Mouse (Mus musculus) gastrocnemius, adult 18-20 months (tissue): ENCODE measurements around the gene Hoxb1. TPM values are rescaled to one million over a fixed set of nuclear protein-coding genes. Genes with fewer than 3 reads are reported as not detected.
A peak's percentile ranks its signal among the peaks of the same experiment; 100 is the strongest.

Experiments used
- DNase-seq: peaks from one replicate; pipeline ENCODE4 v3.0.0; 2021; ENCODE audit warnings: low spot score
- microRNA-seq: library from miRNA; unstranded; fragments of <30 nt; microRNA quantifications from one replicate; pipeline ENCODE4 v1.2.0, GENCODE M21; 2021
- total RNA-seq, 2 experiments: library from RNA; stranded (reverse); gene quantifications; 2 replicates each; pipeline ENCODE4 v1.2.3; 2021

Gene Hoxb1
- total RNA-seq, 2 experiments from 2014 or later: not detected

GRCm38 (mm10) chr11:96397806-96398335 lies 32.3 kb downstream of the Hoxb1 start:
- DNase-seq: no peak

DNA sequence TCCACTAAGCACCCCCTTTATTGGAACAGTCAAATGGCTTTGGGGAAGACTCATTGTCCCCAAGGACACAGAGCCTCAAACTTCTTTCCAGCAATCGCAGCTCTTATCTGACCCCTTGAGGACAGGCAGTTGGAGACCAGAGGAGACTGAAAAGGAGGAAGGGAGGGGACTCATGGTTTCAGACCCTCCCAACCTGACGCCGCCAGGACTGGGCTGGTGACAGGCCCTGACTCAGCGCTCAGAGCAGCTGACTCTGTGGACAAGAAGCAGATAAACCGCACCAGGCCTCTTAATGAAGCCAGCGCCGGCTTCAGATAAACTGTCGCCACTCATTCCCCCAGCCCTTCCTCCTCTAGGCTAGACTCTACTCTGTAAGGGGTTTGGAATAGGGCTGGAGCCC lies 34.4 kb downstream of the Hoxb1 start:
- no peak for DNase-seq

DNA sequence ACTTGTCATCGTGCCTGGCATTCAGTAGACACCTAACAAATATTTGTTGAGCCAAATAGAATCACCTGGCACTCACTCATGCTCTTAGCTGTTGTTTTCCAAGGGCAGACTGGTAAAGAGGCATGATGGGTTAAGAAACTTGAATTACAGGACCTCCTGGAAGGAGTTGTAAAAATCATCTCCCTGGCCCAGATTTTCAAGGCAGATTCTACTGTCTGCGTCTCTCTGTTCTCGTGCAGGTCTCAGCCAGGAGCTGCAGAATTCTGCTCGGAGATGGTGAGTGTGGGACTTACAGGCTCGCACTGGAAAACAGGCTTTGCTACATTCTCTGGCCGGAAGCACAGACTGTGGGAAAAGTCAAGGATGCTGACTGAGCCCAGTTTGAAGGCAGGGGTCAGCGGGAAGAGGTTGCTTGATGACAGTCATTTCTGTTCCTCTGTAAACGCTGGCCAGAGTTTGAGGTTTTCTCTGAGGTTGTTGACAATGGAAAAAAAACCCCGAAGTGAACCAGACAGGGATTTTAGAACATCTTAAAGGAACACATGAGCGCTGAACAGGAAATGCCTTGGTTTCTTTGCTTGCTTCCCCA lies 38.6 kb downstream of the Hoxb1 start:
- no peak for DNase-seq

- DNase-seq: no peak
These were observed 39.3 kb downstream of the Hoxb1 start for GRCm38 (mm10) chr11:96404831-96405230.

GRCm38 (mm10) chr11:96405541-96405940 lies 40.0 kb downstream of the Hoxb1 start:
- DNase-seq: no peak

GRCm38 (mm10) chr11:96407191-96408072 lies 41.9 kb downstream of the Hoxb1 start:
- DNase-seq: peak; percentile 68

GRCm38 (mm10) chr11:96408234-96409010 lies 42.9 kb downstream of the Hoxb1 start:
- DNase-seq: no peak

DNA sequence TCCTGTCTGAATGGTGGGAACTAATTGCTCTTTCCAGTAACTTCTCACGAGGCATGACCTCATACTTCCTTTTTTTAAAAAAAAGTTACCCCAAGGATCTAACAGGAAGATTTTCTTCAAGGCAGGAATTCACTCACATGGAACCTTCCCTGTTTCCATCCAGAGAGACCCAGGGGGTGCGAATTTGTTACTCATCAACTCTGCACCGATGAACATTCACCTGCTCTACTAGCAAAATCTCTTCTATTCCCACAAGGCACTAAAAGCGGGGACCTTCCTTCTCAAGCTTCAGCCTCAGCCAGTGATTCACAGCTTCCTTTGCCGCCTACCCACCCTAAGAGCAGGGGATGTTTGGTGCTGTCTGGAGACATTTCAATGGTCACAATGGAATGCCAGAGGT lies 45.5 kb downstream of the Hoxb1 start:
- DNase-seq: no peak

- no peak for DNase-seq
These were observed 46.4 kb downstream of the Hoxb1 start for GRCm38 (mm10) chr11:96411934-96412333.

- DNase-seq: no peak
These were observed 47.5 kb downstream of the Hoxb1 start for GRCm38 (mm10) chr11:96412941-96413491.

DNA sequence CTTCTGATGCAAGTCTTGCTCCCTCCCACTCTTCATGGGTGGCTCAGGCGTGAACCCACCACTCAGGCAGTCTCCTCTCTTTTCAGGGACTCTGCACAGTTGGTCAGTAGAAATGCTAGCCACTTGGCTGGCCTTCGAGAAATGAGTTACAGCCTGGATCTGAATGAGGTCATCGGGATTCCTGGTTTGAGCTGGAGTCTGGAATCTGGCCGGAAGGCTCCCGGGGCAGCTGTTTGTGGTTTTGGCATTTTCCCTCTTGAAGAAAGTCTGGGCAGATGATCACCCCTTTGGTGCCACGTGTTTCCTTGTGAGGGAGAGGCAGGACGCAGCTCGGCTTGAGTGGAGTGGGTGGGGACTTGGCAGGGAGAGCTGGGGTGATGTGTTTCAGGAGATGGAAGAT lies 48.0 kb downstream of the Hoxb1 start:
- peak; percentile 76 for DNase-seq

- no peak for DNase-seq
These were observed 48.5 kb downstream of the Hoxb1 start for GRCm38 (mm10) chr11:96414002-96414401.

Small RNAs within 50 kb of the gene (microRNA-seq; reads per million reads assigned to microRNA genes)
- 4,207 reads per million, percentile 91 among the genes with 10 or more reads in this experiment for gene Mir10a

Other genes starting within 250 kb of the Hoxb1 start
- gene Ttll6, start 232.0 kb upstream of the Hoxb1 start, total RNA-seq: not detected
- not detected for gene Hoxb13, start 171.4 kb upstream of the Hoxb1 start, total RNA-seq
- under 1 TPM; 0.09 TPM for gene Hoxb9, start 94.3 kb upstream of the Hoxb1 start, total RNA-seq
- under 1 TPM in 1 of 2 experiments, not detected in 1; 0.09 TPM for gene Hoxb8, start 83.8 kb upstream of the Hoxb1 start, total RNA-seq
- gene Hoxb7, start 79.1 kb upstream of the Hoxb1 start, total RNA-seq: under 1 TPM; 0.41 to 0.81 TPM
- gene Hoxb6, start 73.3 kb upstream of the Hoxb1 start, total RNA-seq: under 1 TPM; 0.38 to 0.39 TPM
- gene Hoxb5, start 62.4 kb upstream of the Hoxb1 start, total RNA-seq: under 1 TPM; 0.09 to 0.14 TPM
- under 1 TPM; 0.16 to 0.31 TPM for gene Hoxb4, start 47.5 kb upstream of the Hoxb1 start, total RNA-seq
- under 1 TPM; 0.21 to 0.39 TPM for gene Hoxb3, start 42.4 kb upstream of the Hoxb1 start, total RNA-seq
- not detected for gene Hoxb2, start 15.2 kb upstream of the Hoxb1 start, total RNA-seq
- gene Skap1, start 98.8 kb downstream of the Hoxb1 start, total RNA-seq: not detected